Mouse (Mus musculus): ENCODE measurements around the gene Trappc1. TPM values are rescaled to one million over a fixed set of nuclear protein-coding genes. Genes with fewer than 3 reads are reported as not detected.

The Trappc1 gene
- total and polyA plus RNA-seq, 3 experiments, result 85.4 to 124 (median 102) TPM

DNA sequence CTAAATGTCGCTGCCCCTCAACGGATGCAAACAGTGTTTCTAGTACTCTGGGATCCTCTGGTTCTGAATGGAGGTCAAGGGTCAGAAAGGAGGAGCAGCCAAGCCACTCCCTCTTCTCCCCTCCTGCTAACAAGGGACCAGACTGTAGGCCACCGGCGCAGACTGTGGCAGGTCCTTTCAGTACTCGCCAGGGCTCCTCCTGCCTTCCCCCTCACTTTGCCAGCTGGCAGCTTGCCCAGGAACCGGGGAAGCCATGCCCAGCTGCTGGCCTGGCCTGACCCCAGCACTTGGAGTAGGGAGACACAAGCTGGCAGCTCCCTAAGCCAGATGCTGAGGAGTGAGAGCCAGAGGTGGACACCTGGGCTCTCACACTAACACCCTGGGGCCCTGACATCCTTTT lies 41.1 kb downstream of the Trappc1 start:
- in situ Hi-C loops (cut with MboI; ENCODE audit: low pct_ligation_motif_present, low pct_unique_long_range_greater_than_20kb, low sequenced_read_pairs), result loop anchor here (5.0 kb wide), 2 partner anchors 33 to 98 kb away; no protein-coding TSS in a partner anchor
- H3K9ac ChIP-seq (ENCODE audit: insufficient read depth, low read depth), result no peak overlapping the region
- no peak overlapping the region for H3K27ac ChIP-seq (ENCODE audit: insufficient read depth, low read depth)
- no peaks in the 10 kb centered on the region for H3K27me3 ChIP-seq (replicated peaks)
- H3K4me2 ChIP-seq (ENCODE audit: insufficient read depth, low read depth, poor library complexity, severe bottlenecking), result no peak overlapping the region
- peaks cover 3% of the 10 kb centered on the region; the same call in 1 of the 2 replicates for H3K79me2 ChIP-seq (replicated peaks; ENCODE audit: control insufficient read depth, extremely low read depth, insufficient read depth, poor library complexity, severe bottlenecking)
- no peak for DNase-seq (ENCODE audit: extremely low read depth)
- TF ChIP-seq CHD1 (IDR thresholded peaks at IDR 0.05; ENCODE audit: low read depth, low read length), result no peak
- no peak for TF ChIP-seq POLR2A (IDR thresholded peaks at IDR 0.05; ENCODE audit: low read depth, low read length)
- no peak for TF ChIP-seq ELF1 (IDR thresholded peaks at IDR 0.05; ENCODE audit: low read depth, low read length)
- TF ChIP-seq ZMIZ1 (IDR thresholded peaks at IDR 0.05; ENCODE audit: low read depth, low read length), result no peak
- TF ChIP-seq ZKSCAN1 (IDR thresholded peaks at IDR 0.05; ENCODE audit: borderline replicate concordance, low read depth, low read length), result no peak
- no peak for TF ChIP-seq NELFE (IDR thresholded peaks at IDR 0.05; ENCODE audit: low read depth, low read length)
- dilution Hi-C loops (cut with MboI; ENCODE audit: extremely low pct_ligation_motif_present, extremely low pct_unique_long_range_greater_than_20kb, low sequenced_read_pairs), result no loop called here
- peaks cover 26 to 51% of the 10 kb centered on the region in 2 experiments for H3K36me3 ChIP-seq (replicated peaks in 1 of 2; ENCODE audit: control insufficient read depth in 1 of 2, insufficient read depth in 1 of 2, low read length in 1 of 2)
- H3K4me1 ChIP-seq (ENCODE audit: control insufficient read depth in 1 of 2, insufficient read depth in 2 of 2), result peaks cover 5 to 31% of the 10 kb centered on the region in 2 experiments
- H3K4me3 ChIP-seq (replicated peaks in 1 of 3; ENCODE audit: low read depth in 2 of 3, low read length in 2 of 3, poor library complexity in 1 of 3), result no peak overlapping the region
- no peaks in the 10 kb centered on the region for H3K9me3 ChIP-seq (replicated peaks; ENCODE audit: low read length)

DNA sequence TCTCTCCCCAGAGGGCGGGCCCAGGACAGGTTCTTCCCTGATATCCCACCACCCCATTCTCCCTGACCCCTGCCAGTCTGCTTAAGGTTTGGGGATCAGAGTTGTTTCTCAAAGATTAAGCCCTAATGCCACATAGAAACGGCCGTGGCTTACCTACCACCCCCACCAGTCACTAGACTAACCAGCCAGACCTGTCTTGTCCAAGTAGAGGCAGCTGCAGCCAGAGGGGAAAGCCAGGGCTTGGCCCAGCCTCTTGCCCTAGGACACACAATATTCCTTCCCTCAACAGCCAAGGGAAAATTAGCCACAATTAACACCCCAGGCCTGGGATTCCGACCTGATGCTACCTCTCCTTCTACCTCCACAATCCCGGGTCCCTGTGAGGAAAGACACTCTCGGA lies 41.9 kb downstream of the Trappc1 start:
- Histone ChIP-seq H3K4me2 (ENCODE audit: insufficient read depth, low read depth, poor library complexity, severe bottlenecking) (0 out of 2 replicates have a peak overlapping the region, but pooled peaks have one; percentile 96), H3K27me3 (replicated peaks) (no peaks in the 10 kb centered on the region), H3K9me3 (replicated peaks; ENCODE audit: low read length) (no peaks in the 10 kb centered on the region), H3K4me3 (replicated peaks in 1 of 3; ENCODE audit: low read depth in 2 of 3, low read length in 2 of 3, poor library complexity in 1 of 3) (peak overlapping the region in 2 of 3 experiments; percentile 33 to 76), H3K79me2 (replicated peaks; ENCODE audit: control insufficient read depth, extremely low read depth, insufficient read depth, poor library complexity, severe bottlenecking) (peaks cover 3% of the 10 kb centered on the region; the same call in 1 of the 2 replicates), H3K4me1 (ENCODE audit: control insufficient read depth in 1 of 2, insufficient read depth in 2 of 2) (peaks cover 5 to 33% of the 10 kb centered on the region in 2 experiments), H3K9ac (ENCODE audit: insufficient read depth, low read depth) (peak overlapping the region; percentile 100), H3K27ac (ENCODE audit: insufficient read depth, low read depth) (peak overlapping the region; percentile 13; the same call in 1 of the 2 replicates), H3K36me3 (replicated peaks in 1 of 2; ENCODE audit: control insufficient read depth in 1 of 2, insufficient read depth in 1 of 2, low read length in 1 of 2) (peaks cover 18 to 43% of the 10 kb centered on the region in 2 experiments)
- TF ChIP-seq RCOR1 (conservative IDR thresholded peaks at IDR 0.05; ENCODE audit: low read depth, low read length) (no peak), HCFC1 (IDR thresholded peaks at IDR 0.05; ENCODE audit: low read depth, low read length) (no peak), POLR2AphosphoS2 (IDR thresholded peaks at IDR 0.05; ENCODE audit: low read depth, low read length) (no peak), USF2 (conservative IDR thresholded peaks at IDR 0.05; ENCODE audit: low read depth, low read length) (no peak), POLR2A (IDR thresholded peaks at IDR 0.05; ENCODE audit: low read depth, low read length) (no peak), JUN (IDR thresholded peaks at IDR 0.05; ENCODE audit: insufficient read depth, low read depth, low read length) (no peak), USF1 (IDR thresholded peaks at IDR 0.05; ENCODE audit: low read depth, low read length) (no peak), ZMIZ1 (IDR thresholded peaks at IDR 0.05; ENCODE audit: low read depth, low read length) (no peak), MXI1 (IDR thresholded peaks at IDR 0.05; ENCODE audit: low read depth, low read length) (no peak), CHD2 (IDR thresholded peaks at IDR 0.05; ENCODE audit: low read length) (no peak), TCF12 (IDR thresholded peaks at IDR 0.05; ENCODE audit: low read depth, low read length) (no peak), GABPA (IDR thresholded peaks at IDR 0.05; ENCODE audit: insufficient replicate concordance, low read depth, low read length) (no peak), CHD1 (IDR thresholded peaks at IDR 0.05; ENCODE audit: low read depth, low read length) (no peak)
- in situ Hi-C loops (cut with MboI; ENCODE audit: low pct_ligation_motif_present, low pct_unique_long_range_greater_than_20kb, low sequenced_read_pairs), result loop anchor here (5.0 kb wide), 2 partner anchors 33 to 98 kb away; no protein-coding TSS in a partner anchor
- no peak for DNase-seq (ENCODE audit: extremely low read depth)
- dilution Hi-C loops (cut with MboI; ENCODE audit: extremely low pct_ligation_motif_present, extremely low pct_unique_long_range_greater_than_20kb, low sequenced_read_pairs), result no loop called here

Data from CH12.LX (cell line).